Mouse (Mus musculus) brown adipose tissue, adult 24 weeks (tissue): Measurements from ENCODE around the gene Ap1b1. TPM values are rescaled to one million over a fixed set of nuclear protein-coding genes. Genes with fewer than 3 reads are reported as not detected.
A peak's percentile ranks its signal among the peaks of the same experiment; 100 is the strongest.

ENCODE experiments used
- H3K27ac ChIP-seq: fragments of 200-500 bp; replicated peaks from 2 replicates; pipeline ENCODE4 v1.5.1; 2012; ENCODE audit warnings: low read depth, mild to moderate bottlenecking, low read length
- H3K4me1 ChIP-seq: fragments of 200-500 bp; 2 replicates; pipeline ENCODE4 v1.6.1; 2012; ENCODE audit warnings: low read length, mixed read lengths; ENCODE audit not compliant: control insufficient read depth, insufficient read depth, insufficient read length
- H3K4me3 ChIP-seq: fragments of 200-500 bp; 2 replicates; pipeline ENCODE4 v1.5.1; 2012; ENCODE audit warnings: low read depth, mild to moderate bottlenecking, low read length, moderate library complexity; ENCODE audit not compliant: insufficient read depth
- polyA plus RNA-seq: library from polyadenylated mRNA; stranded (reverse); fragments of >200 nt; gene quantifications from 2 replicates; pipeline ENCODE4 v1.2.4, GENCODE M21; 2012; ENCODE audit not compliant: missing spikeins, insufficient read depth, insufficient read length

The Ap1b1 gene
- 27.0 and 49.5 TPM in 2 replicates for polyA plus RNA-seq

DNA sequence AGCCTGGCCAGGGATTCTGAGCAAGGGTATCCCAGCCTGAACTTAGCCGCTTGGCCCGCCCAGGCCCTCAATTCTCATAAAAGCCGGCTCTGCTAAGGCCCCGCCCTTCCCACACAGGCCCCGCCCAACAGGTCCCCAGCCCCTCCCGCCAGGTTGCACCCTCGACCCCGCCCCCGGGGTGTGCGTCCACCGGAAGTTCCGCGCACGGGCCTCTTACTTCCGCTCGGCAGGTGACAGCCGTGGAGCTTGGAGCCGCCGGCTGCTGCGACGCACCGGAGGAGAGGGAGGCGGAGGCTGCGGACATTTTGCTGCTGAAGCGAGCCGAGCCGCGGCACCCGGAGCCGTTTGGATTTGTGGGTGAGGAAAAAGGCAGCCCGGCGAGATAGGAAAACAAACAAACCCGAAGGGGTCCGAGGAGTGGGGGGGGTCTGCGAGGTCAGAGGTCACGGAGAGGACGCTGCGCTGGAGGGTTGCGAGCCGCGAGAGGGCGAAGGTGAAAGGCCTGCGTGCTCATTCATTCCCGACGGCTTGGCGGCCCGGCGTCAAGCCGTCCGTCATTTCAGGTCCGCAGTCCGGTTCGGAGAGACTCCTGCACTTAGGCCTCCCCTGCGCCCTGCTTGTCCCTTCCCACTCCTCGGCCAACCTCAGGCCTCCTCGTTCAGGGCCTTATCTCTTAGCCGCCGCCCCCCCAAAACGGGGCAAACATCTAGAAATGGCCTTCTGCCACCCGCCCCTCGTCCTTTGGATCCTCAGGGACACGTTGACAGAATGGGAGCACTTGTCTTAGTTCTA, at the start of gene Ap1b1:
Ap1b1 (plus strand) TSS at position 130 of the 792 bp plus-strand sequence.
- peak within 1 kb of the TSS; percentile 92 for H3K4me3 ChIP-seq
- H3K4me1 ChIP-seq, result peaks cover 3% of the 10 kb centered on the region
- peak within 1 kb of the TSS; percentile 57 for H3K27ac ChIP-seq

DNA sequence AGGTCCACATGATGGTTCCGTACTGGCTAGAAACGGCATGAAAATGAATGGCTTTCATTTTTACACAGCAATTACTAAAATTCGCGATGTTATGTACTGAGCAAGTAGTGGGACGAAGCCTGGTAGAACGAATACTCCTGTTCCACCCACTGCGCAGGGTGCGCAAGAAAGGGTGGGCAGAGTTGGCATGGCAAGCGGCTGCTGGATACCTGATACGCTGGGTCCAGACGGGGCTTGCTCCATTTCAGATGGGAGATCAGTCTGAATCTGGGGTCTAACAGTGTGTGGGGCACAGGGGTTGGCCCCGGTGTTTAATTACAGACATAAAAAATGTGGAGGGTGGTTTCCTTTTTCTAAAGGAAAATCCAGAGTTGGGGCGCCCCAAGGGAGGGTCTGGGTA, 40.1 kb upstream of the Ap1b1 start:
- peak overlapping the region; percentile 56 for H3K4me3 ChIP-seq
- 0 out of 2 replicates have a peak, but pooled peaks cover 3% of the 10 kb centered on the region for H3K4me1 ChIP-seq
- H3K27ac ChIP-seq, result no peak overlapping the region

DNA sequence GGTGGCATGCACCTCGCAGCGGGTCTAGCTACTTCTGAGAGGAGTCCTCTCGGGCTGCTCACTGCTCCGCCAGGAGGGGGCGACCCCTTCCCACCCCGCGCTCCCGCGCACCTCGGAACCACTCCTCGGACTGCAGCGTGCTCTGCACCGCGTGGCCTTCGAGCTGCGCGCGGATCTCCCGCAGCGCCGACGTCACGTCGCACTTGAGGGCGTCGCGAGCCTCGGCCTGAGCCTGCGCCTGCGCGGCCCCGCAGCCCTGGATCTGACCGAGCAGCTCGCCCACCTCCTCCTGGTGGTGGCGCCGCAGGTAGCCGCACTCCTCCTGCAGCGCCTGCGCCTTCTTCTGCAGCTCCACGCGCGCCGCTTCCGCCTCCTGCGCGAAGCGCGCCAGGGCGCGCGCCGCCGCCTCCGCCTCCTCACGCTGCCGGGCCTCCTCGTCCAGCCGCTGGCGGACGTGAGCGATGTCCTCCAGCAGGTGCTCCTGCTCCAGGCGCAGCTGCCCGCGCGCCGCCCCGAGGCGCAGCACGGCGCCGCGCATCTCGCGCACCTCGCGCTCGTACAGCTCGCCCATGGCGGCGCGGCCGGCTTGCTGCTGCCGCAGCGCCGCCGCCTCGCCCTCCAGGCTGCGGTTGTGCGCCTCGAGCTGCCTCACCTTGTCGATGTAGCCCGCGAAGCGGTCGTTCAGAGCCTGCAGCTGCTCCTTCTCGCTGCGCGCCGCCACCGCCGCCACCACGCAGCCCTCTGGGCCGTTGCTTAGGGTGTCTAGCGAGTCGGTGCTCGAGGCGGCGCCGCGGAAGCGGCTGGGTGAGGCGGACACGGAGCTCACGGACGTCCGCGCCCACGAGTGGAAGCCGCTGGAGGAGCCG, 39.4 kb upstream of the Ap1b1 start:
- Histone ChIP-seq H3K27ac (no peak overlapping the region), H3K4me1 (0 out of 2 replicates have a peak, but pooled peaks cover 3% of the 10 kb centered on the region), H3K4me3 (peak overlapping the region; percentile 56)

DNA sequence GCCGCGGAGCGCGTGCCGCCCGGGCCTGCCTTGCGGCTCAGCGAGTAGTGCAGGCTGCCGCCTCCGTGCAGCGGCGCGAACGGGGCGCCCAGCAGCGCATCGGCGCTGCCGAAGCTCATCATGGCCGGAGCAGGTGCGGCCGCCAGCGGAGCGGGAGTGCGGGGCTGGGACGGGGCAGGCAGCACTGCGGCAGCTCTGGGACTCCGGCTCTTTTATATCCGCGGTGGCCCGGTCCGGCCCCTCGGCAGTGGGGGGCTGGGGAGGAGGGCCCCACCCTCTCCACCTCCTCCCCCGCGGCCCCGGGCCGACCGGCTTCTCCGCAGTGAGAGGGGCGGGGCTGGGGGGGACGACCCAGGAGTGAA, 38.8 kb upstream of the Ap1b1 start, which contains the start of gene Nefh:
Nefh (minus strand) TSS at position 252 of the 362 bp plus-strand sequence.
- Histone ChIP-seq H3K4me3 (peak within 1 kb of the TSS; percentile 56), H3K4me1 (0 out of 2 replicates have a peak, but pooled peaks cover 3% of the 10 kb centered on the region), H3K27ac (no peak within 1 kb of the TSS)

DNA sequence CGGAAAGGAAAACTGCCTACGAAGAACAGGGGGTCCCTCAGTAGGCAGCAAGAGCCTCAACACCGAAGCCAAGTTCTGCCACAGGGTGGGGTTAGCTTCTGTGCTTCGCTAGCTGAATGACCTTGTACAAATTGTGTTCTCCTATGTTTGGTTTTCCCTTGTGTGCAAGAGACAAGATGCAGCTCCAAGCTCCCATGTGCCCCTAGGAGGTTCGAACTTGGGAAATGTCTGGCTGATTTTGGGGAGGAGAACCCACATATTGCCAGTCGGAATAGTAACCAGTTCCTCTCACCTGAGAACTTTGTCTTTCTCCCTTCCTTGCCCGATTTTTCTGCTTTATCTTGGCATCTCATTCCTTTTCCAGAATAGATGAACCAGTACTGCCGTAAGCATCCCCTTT, 37.8 kb upstream of the Ap1b1 start:
- H3K4me3 ChIP-seq, result no peak overlapping the region
- 0 out of 2 replicates have a peak, but pooled peaks cover 3% of the 10 kb centered on the region for H3K4me1 ChIP-seq
- H3K27ac ChIP-seq, result no peak overlapping the region

DNA sequence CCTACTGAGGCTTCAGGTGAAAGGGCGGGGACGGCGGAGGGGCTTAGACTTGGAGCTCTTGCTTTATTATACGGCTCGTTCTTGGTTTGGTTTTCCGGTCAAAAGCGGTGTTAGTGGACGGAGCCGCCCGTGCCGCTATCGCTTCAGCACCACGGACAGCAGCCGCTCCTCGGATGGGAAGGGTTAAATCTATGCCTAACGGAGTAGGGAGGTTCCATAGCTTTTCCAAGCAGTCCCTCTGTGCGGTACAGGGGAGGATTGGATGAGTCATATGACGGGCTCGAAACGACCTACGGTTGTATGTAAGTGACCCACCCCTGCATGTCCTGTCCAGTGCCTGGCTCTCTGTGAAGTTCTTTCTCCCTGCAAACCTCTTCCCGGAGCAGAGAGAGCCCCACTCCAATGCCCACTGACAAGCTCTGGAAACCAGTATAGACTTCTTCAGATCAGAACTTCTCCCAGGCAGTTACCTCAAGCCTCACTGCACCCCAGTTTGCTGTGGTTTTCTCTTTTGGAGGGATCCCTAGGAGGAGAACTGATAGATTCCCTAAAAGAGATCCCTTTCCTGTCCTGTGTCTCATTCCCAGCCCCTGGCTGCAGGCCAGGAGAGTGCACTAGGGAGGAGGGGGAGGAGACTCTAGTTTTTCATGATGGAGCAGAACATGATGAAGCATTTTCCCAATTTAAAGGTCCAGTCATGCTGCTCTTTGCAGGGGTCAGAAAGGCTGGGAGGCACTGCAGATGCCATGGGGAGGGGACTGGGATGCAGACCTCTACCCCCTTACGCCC, 37.2 kb upstream of the Ap1b1 start:
- H3K4me3 ChIP-seq, result no peak overlapping the region
- H3K4me1 ChIP-seq, result 0 out of 2 replicates have a peak, but pooled peaks cover 3% of the 10 kb centered on the region

DNA sequence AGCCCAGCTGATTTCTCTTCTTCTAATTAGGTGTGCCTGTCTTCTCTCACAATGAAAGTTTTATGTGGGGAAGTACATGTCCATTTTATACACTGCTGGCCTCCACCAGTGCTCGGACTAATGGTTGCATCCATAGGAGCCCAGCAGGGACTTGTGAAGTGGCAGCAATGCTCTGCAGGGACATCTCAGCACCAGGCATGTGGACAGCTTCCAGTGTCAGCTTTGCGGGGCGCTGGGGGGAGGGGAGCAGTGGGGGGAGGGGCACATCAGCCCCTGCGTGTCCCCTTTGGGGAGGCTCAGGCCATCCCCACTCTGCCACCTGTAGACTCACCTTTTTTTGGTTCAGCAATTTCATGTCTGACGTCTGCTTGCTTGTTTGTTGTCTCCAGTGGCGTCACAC, 33.2 kb upstream of the Ap1b1 start:
- Histone ChIP-seq H3K4me1 (no peaks in the 10 kb centered on the region), H3K4me3 (no peak overlapping the region), H3K27ac (no peak overlapping the region)

More for the DNA sequence above, 37.2 kb upstream of the Ap1b1 start:
- no peak overlapping the region for H3K27ac ChIP-seq

DNA sequence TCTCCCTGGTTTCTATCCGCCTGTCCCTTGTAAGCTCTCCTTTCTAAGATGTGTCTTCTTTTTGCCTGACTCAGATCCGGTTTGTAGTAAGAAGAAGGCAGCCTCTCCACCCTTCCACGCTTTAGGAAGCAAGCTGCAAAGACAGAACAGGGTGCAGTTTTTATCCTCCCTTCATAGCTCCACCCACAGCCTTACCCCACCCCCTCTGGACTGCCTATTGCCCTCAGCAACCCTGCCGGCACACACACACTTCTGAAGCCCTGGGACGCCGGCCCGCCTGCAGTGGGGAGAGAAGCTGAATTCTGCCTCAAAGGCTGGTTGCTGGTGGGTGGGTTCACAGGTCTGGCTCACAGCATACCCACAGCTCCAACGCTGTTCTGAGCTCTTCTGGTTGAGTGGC, 32.7 kb upstream of the Ap1b1 start:
- H3K4me1 ChIP-seq, result no peaks in the 10 kb centered on the region
- H3K27ac ChIP-seq, result no peak overlapping the region
- no peak overlapping the region for H3K4me3 ChIP-seq

DNA sequence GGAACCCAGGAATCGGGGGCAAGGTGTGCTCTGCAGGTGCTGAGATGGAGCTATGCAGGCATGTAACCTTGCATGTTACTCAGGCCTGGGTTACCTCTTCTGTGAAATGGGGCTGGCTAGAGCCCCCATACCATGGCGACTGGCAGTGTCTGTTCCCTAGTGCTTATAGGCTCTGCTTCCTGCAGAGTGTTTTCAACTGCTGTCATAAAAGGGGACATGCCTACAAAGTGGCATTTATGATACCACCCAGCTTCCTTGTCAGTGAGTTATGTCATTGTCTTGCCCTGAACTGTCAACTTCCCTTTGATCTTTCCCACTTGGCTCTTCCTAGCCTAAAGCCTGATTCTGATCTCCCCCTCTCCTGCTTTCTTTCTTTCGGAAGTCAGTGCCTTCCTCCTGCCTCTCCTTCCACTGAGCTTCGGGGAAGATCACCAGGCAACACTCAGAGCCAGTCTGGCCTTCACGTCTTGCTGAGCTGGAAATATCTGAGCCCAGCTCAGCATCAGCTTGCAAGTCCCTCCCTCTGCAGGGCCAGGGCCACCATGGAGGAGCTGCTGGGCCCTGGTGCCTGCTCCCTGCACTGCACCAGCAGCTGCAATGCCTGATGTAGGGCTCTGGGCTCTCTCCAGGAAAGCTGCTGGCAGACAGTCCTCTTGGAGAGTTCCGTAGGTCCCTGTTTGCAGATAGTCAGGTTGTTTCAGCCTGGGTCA, 23.4 kb upstream of the Ap1b1 start:
- 0 out of 2 replicates have a peak, but pooled peaks cover 2% of the 10 kb centered on the region for H3K4me1 ChIP-seq
- H3K27ac ChIP-seq, result no peak overlapping the region
- H3K4me3 ChIP-seq, result no peak overlapping the region

DNA sequence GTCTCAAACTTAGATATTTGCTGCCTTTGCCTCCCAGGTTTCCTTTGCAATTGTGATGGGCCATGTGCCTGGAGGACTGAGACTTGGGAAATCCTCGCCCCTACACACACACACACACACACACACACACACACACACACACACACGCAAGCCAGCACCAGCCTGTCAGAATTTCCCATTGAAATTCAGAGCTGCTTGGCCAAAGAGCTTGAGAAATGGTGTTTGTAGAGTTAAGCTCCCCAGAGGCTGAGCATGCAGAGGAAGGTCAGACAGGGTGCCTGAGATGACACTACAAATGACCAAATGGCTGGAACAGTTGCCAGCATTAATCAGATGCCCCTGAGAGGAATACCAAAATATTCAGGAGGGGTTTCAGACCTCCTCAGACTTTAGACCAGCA, 20.3 kb upstream of the Ap1b1 start:
- Histone ChIP-seq H3K4me1 (0 out of 2 replicates have a peak, but pooled peaks cover 2% of the 10 kb centered on the region), H3K4me3 (no peak overlapping the region), H3K27ac (no peak overlapping the region)

DNA sequence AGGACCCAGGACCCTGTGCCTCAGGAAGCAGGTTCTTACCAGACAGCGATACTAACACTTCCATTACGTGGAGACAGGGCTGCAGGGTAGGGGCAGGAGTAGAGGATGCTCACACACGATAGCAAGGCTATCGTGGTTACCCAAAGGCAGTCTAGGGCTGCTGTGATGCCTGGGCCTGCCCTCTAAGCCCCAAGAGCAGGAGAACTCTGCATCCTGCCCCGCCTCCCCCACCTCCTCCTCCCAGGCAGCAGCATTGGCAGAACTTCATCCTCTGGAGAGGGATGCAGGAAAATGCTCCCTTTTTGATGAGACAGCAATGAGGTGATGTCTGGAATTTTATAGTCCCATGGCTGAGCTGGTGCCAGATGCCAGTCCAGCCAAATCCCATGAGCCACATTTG, 19.7 kb upstream of the Ap1b1 start:
- Histone ChIP-seq H3K4me1 (0 out of 2 replicates have a peak, but pooled peaks cover 2% of the 10 kb centered on the region), H3K4me3 (no peak overlapping the region), H3K27ac (no peak overlapping the region)

DNA sequence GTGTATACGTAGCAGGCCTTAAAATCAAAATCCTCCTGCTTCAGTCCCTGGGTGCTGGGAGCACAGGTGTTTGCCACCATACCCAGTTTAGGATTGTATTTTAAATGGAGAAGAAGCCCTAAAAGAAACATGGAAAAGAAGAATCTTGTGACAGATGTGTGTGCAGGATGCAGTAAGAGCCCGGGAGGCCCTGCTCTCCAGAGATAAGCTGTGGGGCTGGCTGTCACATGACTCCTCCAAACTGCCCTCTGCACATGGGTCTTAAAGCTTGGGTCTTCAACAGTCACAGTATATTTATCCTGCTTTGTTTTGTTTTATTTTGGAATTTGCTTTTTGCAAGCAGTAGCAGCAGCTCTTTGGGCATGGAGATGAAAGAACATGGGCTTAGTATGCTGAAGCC, 19.1 kb upstream of the Ap1b1 start:
- H3K4me1 ChIP-seq, result 0 out of 2 replicates have a peak, but pooled peaks cover 2% of the 10 kb centered on the region
- no peak overlapping the region for H3K4me3 ChIP-seq
- no peak overlapping the region for H3K27ac ChIP-seq

DNA sequence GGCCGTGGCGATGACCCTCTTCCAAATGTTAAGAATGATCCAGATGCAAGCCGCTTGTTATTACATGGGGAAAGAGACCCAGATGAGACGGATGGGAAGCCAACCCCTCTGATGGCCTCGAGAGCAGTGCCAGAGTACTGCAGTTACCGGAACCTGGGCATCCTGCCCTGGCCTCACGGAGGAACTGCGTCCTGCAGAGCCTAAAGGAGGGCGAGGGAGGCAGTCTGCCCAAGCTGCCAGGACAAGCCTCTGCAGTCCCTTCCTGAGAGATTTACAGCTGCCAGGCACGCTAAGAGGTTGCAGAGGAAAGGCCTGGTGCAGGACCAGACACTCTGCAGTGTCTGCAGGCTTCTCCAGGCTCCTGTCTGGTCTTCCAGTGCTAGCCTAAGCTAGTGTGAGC, 18.2 kb upstream of the Ap1b1 start:
- 0 out of 2 replicates have a peak, but pooled peaks cover 2% of the 10 kb centered on the region for H3K4me1 ChIP-seq
- H3K4me3 ChIP-seq, result no peak overlapping the region
- H3K27ac ChIP-seq, result no peak overlapping the region
